Mouse (Mus musculus): ENCODE measurements at regions not wholly inside any gene's neighbourhood (a gene's known extent, or its start where the extent isn't known, plus 50 kb on each side); places are given as distances from the start of the nearest gene placed in this dataset.
A peak's percentile ranks its signal among the peaks of the same experiment; 100 is the strongest.

DNA sequence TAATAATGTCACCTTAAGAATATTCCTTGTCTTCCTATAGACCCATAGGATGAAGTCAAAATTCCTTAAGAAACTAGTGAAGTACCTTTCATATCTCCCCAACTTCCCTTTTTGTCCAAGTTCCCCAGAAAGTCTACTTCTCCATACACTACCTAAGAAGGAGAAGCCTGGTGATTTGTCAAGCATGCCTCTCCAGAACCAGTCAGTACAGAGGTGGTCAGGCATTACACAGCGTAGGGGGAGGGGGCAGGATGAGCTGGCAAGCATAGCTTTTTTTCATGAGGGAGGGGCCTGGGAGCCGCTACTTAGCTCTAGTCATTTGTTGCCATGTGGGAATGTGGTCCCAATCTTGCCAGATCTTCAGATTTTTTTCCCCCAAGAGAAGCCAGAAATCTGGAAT is 54.0 kb upstream of the Satb2 start:
- no peak for DNase-seq (ENCODE audit: low spot score in 2 of 2)

- DNase-seq (ENCODE audit: low spot score in 2 of 2) = no peak
Observed at GRCm38 (mm10) chr1:57033244-57033643, 54.8 kb upstream of the Satb2 start.

GRCm38 (mm10) chr1:57034411-57034810 is 56.0 kb upstream of the Satb2 start:
- no peak for DNase-seq (ENCODE audit: low spot score in 2 of 2)

DNA sequence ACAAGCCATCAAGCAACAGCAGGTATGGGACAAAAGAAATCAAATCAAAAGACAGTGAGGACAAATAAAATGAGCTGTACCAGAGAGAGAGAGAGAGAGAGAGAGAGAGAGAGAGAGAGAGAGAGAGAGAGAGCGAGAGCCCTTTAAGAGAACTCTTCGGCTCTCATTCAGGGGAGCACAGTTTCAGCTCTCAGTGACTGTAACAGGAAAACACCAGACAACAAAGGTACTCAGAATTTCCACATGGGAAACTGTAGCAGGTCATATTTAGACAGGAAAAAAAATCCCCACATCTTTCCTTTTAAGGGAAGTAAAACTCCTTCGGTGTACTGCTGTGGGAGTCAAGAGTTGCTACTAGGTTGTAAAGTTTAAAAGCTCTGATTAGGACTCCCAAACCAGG is 57.9 kb upstream of the Satb2 start:
- no peak for DNase-seq (ENCODE audit: low spot score in 2 of 2)

DNA sequence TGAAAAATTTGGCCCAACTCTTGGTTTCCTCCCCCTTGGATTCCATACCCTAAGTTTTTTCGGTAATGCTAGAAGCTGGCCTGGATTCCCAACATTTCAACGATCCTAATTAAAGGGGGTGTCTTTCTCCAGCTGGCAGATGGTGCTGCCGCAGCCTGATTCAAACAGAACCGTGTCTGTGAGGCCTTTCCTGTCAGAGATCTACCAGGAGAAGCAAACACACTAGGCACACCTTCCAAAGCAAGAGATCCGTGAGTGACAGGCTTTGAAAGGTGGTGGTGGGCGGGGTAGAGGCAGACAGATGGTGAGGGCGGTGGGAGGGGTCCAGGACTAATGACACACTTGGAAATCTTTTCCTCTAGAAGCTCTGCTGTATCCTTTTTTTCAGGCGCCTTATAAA is 61.8 kb upstream of the Satb2 start:
- no peak for DNase-seq (ENCODE audit: low spot score in 2 of 2)

DNA sequence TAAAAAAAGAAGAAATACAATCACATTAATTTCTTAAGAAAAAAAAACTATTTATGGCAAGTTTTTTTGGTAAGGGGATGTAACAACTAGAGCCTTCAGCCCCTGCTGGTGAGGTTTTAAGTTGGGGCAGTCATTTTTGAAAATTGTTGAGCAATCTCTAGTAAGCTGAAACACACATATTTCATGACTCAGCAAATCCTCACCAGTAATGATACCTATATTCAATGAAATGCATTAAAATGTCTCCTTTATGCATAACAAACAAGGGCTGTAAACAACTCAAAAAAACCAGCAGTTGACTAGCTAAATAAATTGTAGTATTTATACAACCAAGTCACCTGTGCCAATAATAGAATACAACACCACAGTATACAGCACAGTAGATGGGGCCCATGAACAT is 63.1 kb upstream of the Satb2 start:
- DNase-seq (ENCODE audit: low spot score in 2 of 2) = no peak

- DNase-seq (ENCODE audit: low spot score in 2 of 2) = no peak
Observed at GRCm38 (mm10) chr1:57053836-57054235, 75.4 kb upstream of the Satb2 start.

GRCm38 (mm10) chr1:57055976-57056375 is 77.5 kb upstream of the Satb2 start:
- DNase-seq (ENCODE audit: low spot score in 2 of 2) = no peak

DNA sequence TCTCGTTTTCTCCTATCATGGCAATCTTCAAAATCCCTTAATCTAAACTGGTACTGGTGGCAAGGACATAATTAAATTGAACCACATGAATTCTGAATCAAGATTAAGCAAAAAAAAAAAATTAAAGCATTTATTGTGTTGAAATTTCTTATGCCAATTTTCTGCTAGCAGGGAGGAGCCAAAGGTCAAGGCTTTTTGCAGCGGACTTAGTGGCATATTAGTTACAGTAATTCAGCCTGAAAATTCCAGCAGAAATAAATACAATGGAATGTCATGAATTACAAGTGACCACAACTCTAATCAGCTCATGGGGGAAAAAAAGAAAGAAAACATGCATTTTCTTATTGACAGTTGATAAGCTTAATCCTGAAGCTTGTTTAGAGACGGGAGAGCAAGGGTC is 80.8 kb upstream of the Satb2 start:
- no peak for DNase-seq (ENCODE audit: low spot score in 2 of 2)

GRCm38 (mm10) chr1:57075221-57075620 is 96.8 kb upstream of the Satb2 start:
- no peak for DNase-seq (ENCODE audit: low spot score in 2 of 2)

- DNase-seq (ENCODE audit: low spot score in 2 of 2) = no peak
Observed at GRCm38 (mm10) chr1:57076696-57077095, 98.2 kb upstream of the Satb2 start.

DNA sequence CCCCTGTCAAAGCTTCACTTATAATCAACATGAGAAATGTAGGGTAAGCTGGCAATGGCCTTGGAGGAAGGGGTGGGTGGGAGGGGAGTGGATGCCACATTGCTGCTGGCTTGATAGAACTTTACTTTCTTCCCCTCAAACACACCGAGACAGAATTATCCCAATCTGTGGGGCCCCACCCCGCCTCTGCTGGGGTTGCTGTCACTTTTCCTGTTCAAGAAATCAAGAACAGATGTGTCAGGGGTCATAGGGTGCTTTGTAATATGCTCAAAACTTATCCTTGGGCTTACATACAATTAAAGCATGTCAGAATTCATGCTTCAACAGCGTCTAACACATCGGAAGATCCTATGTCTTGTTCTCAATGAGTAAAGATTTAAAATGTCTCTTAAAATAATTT is 101.9 kb upstream of the Satb2 start:
- no peak for DNase-seq (ENCODE audit: low spot score in 2 of 2)

GRCm38 (mm10) chr1:57083134-57083533 is 104.7 kb upstream of the Satb2 start:
- peak in 1 of 2 experiments; percentile 8 for DNase-seq (ENCODE audit: low spot score in 2 of 2)

DNA sequence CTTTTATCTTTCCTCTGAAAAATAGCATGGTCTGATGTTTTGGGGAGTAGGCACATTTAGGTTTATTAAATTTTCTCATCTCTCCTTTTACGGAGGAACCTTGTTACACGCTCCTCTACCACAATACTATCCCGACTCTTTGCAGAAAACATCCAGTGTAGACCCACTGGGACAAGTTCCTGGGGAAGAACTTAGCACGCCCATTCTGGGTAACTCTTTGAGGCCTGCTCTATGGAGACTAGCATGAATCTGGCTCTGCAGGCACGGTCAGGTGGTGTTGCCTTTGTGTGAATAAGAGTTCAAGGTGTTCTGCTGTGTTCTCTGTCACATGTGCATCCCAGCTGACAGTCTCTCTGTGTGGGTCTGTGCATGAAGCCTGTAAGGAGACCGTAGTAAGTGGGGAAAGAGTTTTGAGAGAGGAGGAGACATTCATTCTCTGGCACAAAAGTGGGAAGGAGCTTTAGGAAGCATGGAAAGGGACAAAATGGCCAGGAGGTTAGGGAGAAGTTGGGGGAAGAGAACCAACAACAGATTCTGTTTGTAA is 105.2 kb upstream of the Satb2 start:
- no peak for DNase-seq (ENCODE audit: low spot score in 2 of 2)

GRCm38 (mm10) chr1:57095361-57096247 is 117.2 kb upstream of the Satb2 start:
- no peak for DNase-seq (ENCODE audit: low spot score in 2 of 2)

DNA sequence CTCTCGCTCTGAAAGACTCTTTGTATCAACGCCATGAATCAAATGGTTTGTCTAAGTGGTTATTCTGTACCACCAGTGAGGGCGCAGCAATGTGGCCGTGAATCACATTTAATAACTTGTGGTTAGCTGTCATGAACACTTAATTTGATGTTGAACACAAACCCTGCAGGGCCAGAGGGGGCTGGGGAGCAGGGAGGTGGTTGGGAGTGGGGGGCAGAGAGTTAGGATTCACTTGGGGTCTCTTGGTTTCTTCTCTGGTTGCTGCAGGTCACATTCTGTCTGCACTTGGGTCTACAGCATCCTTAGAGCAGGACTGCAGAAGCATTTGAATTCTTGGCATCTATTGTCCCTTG is 117.8 kb upstream of the Satb2 start:
- no peak for DNase-seq (ENCODE audit: low spot score in 2 of 2)

DNA sequence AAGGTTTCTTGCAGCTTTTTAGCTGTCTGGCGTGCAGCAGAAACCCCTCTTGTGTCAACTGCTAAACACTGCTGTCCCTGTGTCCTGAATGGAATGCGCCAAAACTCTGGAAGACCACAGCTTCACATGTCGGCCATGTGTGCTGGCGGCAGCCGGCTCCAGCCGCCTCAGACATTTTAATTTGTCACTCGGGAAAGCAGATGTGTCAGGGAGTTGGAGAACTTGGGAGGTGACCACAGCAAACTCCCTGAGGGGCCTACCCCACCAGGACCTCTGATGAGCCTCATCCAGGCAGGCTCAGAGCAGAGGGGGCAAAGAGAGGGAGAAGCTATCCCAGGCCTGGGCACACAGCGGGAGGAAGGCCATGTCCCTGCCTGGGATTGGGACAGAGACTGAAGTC is 118.3 kb upstream of the Satb2 start:
- no peak for DNase-seq (ENCODE audit: low spot score in 2 of 2)

GRCm38 (mm10) chr1:57100614-57101013 is 122.2 kb upstream of the Satb2 start:
- no peak for DNase-seq (ENCODE audit: low spot score in 2 of 2)

DNA sequence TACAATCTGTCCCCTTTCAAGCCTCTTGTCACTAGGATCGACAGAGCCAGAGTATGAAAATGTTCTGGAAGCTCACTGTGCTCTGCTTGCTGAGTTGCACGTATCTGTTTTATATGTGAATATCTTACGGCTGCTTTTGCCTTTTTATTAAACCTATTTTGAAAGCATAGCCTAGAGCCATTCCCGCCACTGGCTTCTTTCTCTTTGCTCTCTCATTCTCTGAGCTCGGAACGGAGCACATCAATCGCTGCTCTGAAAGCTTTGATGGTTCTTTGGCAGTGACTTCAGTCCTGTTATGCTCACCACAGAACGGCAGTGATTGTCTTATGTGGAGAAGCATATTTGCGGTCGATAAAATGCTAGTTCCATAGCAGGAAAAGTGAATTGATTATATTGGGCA is 128.9 kb upstream of the Satb2 start:
- no peak for DNase-seq (ENCODE audit: low spot score in 2 of 2)

GRCm38 (mm10) chr1:57120678-57121077 is 142.2 kb upstream of the Satb2 start:
- no peak for DNase-seq (ENCODE audit: low spot score in 2 of 2)

GRCm38 (mm10) chr1:57144181-57144580 is 165.7 kb upstream of the Satb2 start:
- no peak for DNase-seq (ENCODE audit: low spot score in 2 of 2)

DNA sequence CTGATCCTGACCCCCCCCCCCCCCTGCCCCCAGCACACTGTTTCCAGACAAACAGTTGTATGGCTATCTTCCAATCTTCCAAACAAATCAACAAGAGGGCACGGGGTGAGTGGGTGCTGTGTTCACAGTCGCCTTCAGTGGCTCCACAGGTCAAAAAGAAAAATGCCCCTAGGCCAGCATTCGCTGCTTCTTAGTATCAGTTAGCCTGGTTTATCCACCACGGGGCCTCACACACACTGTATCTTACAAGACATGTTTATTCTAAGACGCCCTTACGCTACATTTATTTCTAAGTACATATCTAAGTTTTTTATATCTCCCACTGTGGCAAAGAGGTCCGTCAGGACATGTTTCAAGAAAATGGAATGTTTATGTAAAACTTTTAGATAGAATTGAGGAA is 177.4 kb upstream of the Satb2 start:
- no peak for DNase-seq (ENCODE audit: low spot score in 2 of 2)

DNA sequence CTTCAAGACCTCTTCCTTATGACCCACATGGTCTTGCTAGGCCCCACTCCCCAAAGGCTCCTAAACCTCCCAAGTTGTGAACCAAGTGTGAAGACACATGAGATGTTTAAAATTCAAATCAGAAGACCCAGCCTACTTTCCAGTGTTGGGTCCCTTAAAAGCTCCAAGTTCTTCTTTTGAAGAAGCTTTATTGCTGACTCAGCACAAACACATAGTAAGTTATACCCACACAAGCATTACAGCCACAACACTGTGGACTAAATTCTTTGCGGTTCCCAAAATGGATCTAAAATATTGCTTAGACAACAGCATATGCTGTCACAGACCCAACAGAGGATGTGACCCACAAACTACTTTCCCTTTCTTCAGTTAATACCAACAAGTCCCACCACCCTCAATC is 186.0 kb upstream of the Satb2 start:
- DNase-seq (ENCODE audit: low spot score in 2 of 2) = no peak
